Mouse (Mus musculus) midbrain, embryonic 11.5 days (tissue): ENCODE results near the gene Dazl. TPM values are rescaled to one million over a fixed set of nuclear protein-coding genes. Genes with fewer than 3 reads are reported as not detected.
A peak's percentile ranks its signal among the peaks of the same experiment; 100 is the strongest.

Experiments
- ATAC-seq: fragments of 200-750 bp; cut with Nextera tagmentation; 2 replicates; pipeline ENCODE4 v1.8.0; 2017; ENCODE audit warnings: moderate TSS enrichment, moderate library complexity; ENCODE audit not compliant: low FRiP score
- DNase-seq: peaks from one replicate; pipeline ENCODE4 v3.0.0; 2015; ENCODE audit warnings: low spot score; ENCODE audit errors: missing footprints
- H3K27ac ChIP-seq: fragments of 300-500 bp; sonication (generic); 2 replicates; pipeline ENCODE4 v1.5.1; 2014; ENCODE audit warnings: low read depth, low read length
- H3K27me3 ChIP-seq: fragments of 300-500 bp; sonication (generic); 2 replicates; pipeline ENCODE4 v1.6.1; 2014; ENCODE audit warnings: mild to moderate bottlenecking, low read length, moderate library complexity, mixed read lengths; ENCODE audit not compliant: control insufficient read depth, insufficient read depth
- H3K36me3 ChIP-seq: fragments of 300-500 bp; sonication (generic); 2 replicates; pipeline ENCODE4 v1.6.1; 2014; ENCODE audit warnings: mild to moderate bottlenecking, low read length, moderate library complexity, mixed read lengths; ENCODE audit not compliant: control insufficient read depth, insufficient read depth
- H3K4me1 ChIP-seq: fragments of 300-500 bp; sonication (generic); 2 replicates; pipeline ENCODE4 v1.6.1; 2014; ENCODE audit warnings: low read length; ENCODE audit not compliant: control insufficient read depth, insufficient read depth
- H3K4me2 ChIP-seq: fragments of 300-500 bp; sonication (generic); 2 replicates; pipeline ENCODE4 v1.6.1; 2014; ENCODE audit warnings: mild to moderate bottlenecking, moderate library complexity
- H3K4me3 ChIP-seq: fragments of 300-500 bp; sonication (generic); 2 replicates; pipeline ENCODE4 v1.5.1; 2014; ENCODE audit warnings: low read depth, low read length
- H3K9ac ChIP-seq: fragments of 300-500 bp; sonication (generic); 2 replicates; pipeline ENCODE4 v1.6.1; 2014; ENCODE audit warnings: low read length
- H3K9me3 ChIP-seq: fragments of 300-500 bp; sonication (generic); 2 replicates; pipeline ENCODE4 v1.6.1; 2016; ENCODE audit warnings: low read length; ENCODE audit not compliant: control insufficient read depth
- WGBS: fragments of 180-500 bp; shearing (Covaris S2); extraction: QIAGEN DNeasy Blood & Tissue Kit; methylation state at CpG from one replicate; pipeline ENCODE4 v1.1.7; 2014; 5-methylcytosine and 5-hydroxymethylcytosine counted together
- polyA plus RNA-seq: library from polyadenylated mRNA; unstranded; fragments of >200 nt; fragmentation: Nextera tagmentation; extraction: Ambion mirVana; gene quantifications from 2 replicates; pipeline ENCODE4 v1.2.1, GENCODE M21; 2014

Gene Dazl
- 0.23 TPM in 1 of 2 replicates, not detected in the other for polyA plus RNA-seq

DNA sequence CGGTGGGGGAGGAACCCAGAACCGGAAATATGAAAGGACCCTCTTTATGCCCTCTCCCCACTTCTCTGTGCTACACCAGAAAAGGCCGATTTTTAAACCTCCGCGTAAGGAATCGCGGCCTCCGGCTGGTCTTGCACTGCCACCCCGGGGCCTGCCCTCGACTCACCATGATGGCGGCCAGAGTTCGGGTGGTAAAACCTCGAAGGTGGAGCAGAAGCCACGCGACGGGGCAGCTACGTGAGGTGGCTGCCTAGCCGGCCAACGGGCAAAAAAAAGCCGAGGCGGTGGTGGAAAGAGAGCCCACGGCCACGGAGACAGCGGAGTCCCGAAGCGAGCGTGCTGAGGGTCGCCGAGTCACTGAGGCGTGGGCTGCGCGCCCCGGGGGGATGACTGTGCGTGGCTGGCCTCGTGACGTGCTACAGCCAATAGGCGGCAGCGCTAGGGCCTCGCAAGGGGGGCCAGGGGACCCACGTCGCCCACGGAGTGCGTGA lies at the start of gene Dazl:
Gene Dazl (minus strand): TSS at position 396 of the 491 bp plus-strand sequence.
- WGBS: 90% methylated on average over 43 of the region's 43 CpGs
- ATAC-seq (peak; percentile 14), DNase-seq (no peak)
- Histone ChIP-seq H3K27ac (no peak within 1 kb of the TSS), H3K4me2 (peak within 1 kb of the TSS; percentile 48), H3K27me3 (no peaks in the 10 kb centered on the region), H3K4me1 (no peaks in the 10 kb centered on the region), H3K9me3 (peaks cover 10% of the 10 kb centered on the region), H3K9ac (peak within 1 kb of the TSS; percentile 35), H3K36me3 (no peaks in the 10 kb centered on the region), H3K4me3 (peak within 1 kb of the TSS; percentile 32)

DNA sequence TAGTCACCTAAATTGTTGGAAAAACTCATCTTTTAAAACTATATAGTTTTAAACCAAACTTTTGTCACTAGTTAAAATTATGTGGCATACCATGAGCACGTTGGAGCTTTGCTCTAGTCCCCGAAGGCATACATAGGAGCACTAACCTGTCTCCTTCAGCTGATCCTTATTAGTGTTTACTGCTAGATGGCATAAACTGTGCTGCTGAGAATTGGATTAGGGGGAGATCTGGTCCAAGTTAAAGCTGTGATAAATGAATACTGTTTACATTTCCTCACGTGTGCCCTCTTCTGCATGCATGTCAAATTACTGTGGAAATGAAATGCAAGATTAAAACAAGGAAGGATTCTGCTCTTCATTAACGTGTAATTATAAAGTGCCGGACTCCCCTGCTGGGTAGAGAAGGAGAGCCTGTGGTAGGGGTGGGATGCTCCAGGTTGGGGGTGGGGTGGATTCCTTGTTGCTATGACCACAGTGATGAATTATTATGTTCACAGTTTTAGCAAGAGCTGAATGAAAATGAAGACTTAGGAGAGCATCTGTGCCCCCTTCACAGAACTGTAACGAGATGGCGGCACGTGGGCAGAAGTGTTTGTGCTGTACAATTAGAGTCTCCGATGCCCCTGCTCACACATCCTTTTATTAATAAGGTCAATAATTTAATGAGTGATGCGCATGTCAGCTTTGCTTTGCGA lies 48.6 kb upstream of the Dazl start:
- DNase-seq: peak; percentile 82
- H3K4me1 ChIP-seq: no peaks in the 10 kb centered on the region
- no peak overlapping the region for H3K4me2 ChIP-seq
- H3K4me3 ChIP-seq: no peak overlapping the region
- ATAC-seq: 0 out of 2 replicates have a peak, but pooled peaks have one; percentile 19
- no peaks in the 10 kb centered on the region for H3K36me3 ChIP-seq
- no peaks in the 10 kb centered on the region for H3K27me3 ChIP-seq
- H3K9me3 ChIP-seq: no peaks in the 10 kb centered on the region
- H3K9ac ChIP-seq: no peak overlapping the region
- no peak overlapping the region for H3K27ac ChIP-seq
- WGBS: 86% methylated on average over 11 of the region's 11 CpGs

DNA sequence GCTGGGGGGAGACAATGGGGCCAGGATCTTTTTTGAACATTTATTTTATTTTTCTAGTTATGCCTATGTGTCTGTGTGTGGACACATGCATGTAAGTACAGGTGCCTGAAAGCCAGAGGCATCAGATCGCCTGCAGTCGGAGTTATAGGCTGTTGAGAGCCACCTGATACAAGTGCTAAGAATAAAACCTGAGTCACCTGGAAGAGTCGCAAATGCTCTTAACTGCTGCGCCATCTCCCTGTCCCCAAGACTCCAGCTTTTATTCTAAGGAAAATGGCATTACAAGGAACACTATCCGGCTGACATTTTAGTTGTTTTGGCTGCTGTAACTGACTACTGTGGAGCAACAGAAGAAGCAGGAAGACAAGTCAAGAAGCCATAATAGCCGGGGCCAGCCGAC lies 45.5 kb upstream of the Dazl start:
- H3K4me1 ChIP-seq: no peaks in the 10 kb centered on the region
- ATAC-seq: no peak
- no peaks in the 10 kb centered on the region for H3K27me3 ChIP-seq
- no peak overlapping the region for H3K9ac ChIP-seq
- no peaks in the 10 kb centered on the region for H3K9me3 ChIP-seq
- no peak overlapping the region for H3K27ac ChIP-seq
- no peak overlapping the region for H3K4me2 ChIP-seq
- no peaks in the 10 kb centered on the region for H3K36me3 ChIP-seq
- 91% methylated on average over 7 of the region's 7 CpGs for WGBS
- no peak overlapping the region for H3K4me3 ChIP-seq
- no peak for DNase-seq

DNA sequence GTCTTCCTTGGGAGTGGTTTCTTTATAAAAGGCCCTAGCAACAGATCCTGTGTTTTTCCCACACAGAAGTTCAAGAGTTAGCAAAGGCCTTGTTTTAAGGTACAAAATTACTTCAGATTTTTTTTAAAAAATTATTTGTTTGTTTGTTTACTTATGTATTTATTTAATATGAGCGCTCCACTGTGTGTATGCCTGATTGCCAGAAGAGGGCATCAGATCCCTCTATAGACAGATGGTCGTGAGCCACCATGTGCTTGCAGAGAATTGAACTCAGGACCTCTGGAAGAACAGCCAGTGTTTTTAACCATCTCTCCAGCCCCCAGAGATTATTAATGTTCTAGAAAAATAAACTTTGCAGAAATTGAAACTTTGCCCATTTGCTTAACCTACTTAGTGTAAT lies 42.3 kb upstream of the Dazl start:
- DNase-seq: peak; percentile 45
- H3K9me3 ChIP-seq: no peaks in the 10 kb centered on the region
- WGBS: 75% methylated on average over 2 of the region's 2 CpGs

DNA sequence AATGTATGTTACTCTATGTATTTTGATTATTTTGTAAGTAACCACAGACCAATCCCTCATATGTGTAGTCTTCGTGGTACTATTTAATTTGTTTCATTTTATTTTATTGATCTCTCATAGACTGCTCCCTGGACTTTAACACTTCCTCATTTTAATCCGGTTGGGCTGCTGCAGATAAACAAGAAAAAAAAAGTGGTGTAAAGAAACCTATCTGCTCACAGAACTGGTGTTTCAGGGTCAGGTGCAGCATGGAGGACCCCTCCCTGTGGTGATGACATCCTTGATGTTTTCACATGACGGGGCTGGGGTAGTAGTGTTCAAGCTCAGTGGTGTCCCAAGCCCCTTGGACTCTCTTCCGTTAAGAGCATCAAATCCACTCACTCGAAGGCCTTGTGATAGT lies 41.3 kb upstream of the Dazl start:
- H3K36me3 ChIP-seq: no peaks in the 10 kb centered on the region
- H3K4me1 ChIP-seq: no peaks in the 10 kb centered on the region
- no peak overlapping the region for H3K4me2 ChIP-seq
- DNase-seq (peak; percentile 21), ATAC-seq (no peak)
- H3K27ac ChIP-seq: no peak overlapping the region
- H3K9me3 ChIP-seq: no peaks in the 10 kb centered on the region
- H3K27me3 ChIP-seq: no peaks in the 10 kb centered on the region
- 87% methylated on average over 5 of the region's 5 CpGs for WGBS
- no peak overlapping the region for H3K4me3 ChIP-seq
- H3K9ac ChIP-seq: no peak overlapping the region

More for the DNA sequence above, 42.3 kb upstream of the Dazl start:
- Histone ChIP-seq H3K9ac (no peak overlapping the region), H3K4me1 (no peaks in the 10 kb centered on the region), H3K27me3 (no peaks in the 10 kb centered on the region), H3K27ac (no peak overlapping the region), H3K36me3 (no peaks in the 10 kb centered on the region), H3K4me3 (no peak overlapping the region), H3K4me2 (no peak overlapping the region)
- ATAC-seq: no peak

DNA sequence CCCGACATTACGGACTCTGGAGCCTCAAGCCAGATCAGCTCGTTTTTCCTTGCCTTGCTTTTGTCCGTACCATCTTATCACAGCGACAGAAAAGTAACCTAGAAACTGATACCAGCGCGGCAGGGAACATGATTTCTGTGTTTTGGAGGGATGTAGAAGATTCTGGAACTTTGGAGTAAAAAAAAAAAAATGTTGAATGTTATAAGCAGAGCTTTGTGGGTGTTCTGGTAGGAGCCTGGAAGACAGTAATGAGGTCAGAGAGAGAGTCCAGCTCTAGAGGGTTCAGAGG lies 38.5 kb upstream of the Dazl start:
- WGBS: 91% methylated on average over 7 of the region's 7 CpGs
- Histone ChIP-seq H3K9ac (no peak overlapping the region), H3K27me3 (no peaks in the 10 kb centered on the region), H3K36me3 (no peaks in the 10 kb centered on the region), H3K4me2 (no peak overlapping the region), H3K9me3 (no peaks in the 10 kb centered on the region), H3K4me3 (no peak overlapping the region), H3K27ac (no peak overlapping the region), H3K4me1 (no peaks in the 10 kb centered on the region)
- DNase-seq (no peak), ATAC-seq (no peak)

DNA sequence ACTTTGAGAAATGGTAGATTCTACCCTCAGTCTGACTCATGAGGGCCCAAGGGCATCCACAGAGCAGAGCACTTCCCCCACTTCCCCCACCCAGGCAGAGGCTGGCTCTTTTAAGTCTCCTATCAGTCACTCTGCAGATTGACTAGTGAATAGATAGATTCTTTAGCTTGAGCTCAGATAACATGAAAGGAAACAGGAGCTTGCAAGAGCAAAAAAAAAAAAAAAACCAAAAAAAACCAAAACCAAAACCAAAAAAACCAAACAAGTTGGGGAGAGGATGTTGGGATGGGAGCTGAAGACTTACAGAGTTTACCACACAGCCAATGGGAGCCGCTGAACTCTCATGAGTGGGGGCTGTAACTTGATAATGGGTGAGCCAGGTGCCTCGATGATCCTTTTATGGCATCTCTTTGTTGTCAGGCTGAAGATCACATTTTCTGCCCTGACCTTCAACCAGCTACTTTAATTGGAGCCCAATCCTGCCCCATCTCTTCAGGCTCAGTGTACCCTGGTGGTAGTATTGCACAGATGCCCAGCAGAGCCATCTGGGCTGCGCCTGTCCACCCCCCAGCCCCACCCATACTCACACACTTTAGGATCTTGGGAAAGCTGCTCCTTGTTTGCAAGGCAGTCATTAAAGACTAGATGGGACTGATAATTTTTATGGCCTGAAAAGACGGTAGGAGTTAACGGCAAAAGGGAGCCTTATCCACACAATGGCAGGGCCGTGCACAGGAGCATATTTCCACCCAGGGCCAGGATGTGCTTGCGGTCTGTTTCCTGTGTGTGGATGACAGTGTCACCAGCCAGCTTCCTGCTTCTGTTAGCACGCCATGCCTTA lies 38.0 kb upstream of the Dazl start:
- Histone ChIP-seq H3K27me3 (no peaks in the 10 kb centered on the region), H3K9ac (no peak overlapping the region), H3K36me3 (no peaks in the 10 kb centered on the region), H3K4me1 (no peaks in the 10 kb centered on the region), H3K4me2 (no peak overlapping the region), H3K4me3 (no peak overlapping the region), H3K27ac (no peak overlapping the region), H3K9me3 (no peaks in the 10 kb centered on the region)
- ATAC-seq: no peak
- DNase-seq: peak; percentile 77
- WGBS: 88% methylated on average over 8 of the region's 8 CpGs

DNA sequence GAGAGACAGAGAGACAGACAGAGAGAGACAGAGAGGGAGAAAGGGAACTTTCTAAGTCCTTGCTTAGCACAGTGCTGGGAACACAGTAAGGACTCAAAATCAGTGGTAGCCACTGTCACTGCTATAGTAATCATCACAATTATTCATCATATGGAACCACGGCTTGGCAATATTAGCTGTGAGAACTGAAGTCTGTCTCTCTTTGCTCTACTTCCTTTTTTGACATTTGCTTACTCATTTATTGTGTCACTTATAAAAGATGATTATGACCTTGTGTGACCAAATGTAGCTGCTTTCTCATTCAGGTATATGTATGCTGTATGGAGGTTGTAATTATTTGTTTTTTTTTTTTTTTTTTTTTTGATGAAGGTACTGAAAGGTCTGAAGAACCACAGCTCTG lies 36.8 kb upstream of the Dazl start:
- Histone ChIP-seq H3K9me3 (no peaks in the 10 kb centered on the region), H3K27ac (no peak overlapping the region), H3K4me2 (no peak overlapping the region), H3K4me1 (no peaks in the 10 kb centered on the region), H3K4me3 (no peak overlapping the region), H3K36me3 (no peaks in the 10 kb centered on the region), H3K9ac (no peak overlapping the region), H3K27me3 (no peaks in the 10 kb centered on the region)
- no peak for DNase-seq
- ATAC-seq: no peak
- WGBS: 95% methylated on average over 1 of the region's 1 CpGs

DNA sequence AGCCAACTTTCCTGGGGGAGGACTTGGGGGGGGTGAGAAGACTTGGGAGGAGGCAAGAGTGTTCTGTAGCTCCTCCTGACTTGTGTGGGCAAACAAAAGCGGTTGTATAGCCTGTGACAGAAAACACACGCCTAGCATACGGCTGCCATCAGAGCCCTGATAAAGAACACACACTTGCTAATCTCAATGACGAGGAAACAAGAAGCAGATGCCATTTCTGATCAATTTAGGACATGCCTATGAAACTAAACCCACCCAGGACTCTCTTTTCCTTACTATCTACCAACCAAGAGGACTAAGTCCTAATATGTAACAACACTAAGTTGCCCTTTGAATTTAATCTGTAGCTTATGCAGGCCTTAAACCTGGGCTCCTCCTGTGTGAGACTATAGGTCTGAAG lies 31.2 kb upstream of the Dazl start:
- H3K27ac ChIP-seq: no peak overlapping the region
- WGBS: 80% methylated on average over 4 of the region's 4 CpGs
- H3K36me3 ChIP-seq: no peaks in the 10 kb centered on the region
- no peak for ATAC-seq
- no peak overlapping the region for H3K4me3 ChIP-seq
- H3K9me3 ChIP-seq: no peaks in the 10 kb centered on the region
- H3K27me3 ChIP-seq: no peaks in the 10 kb centered on the region
- no peak overlapping the region for H3K4me2 ChIP-seq
- peak; percentile 72 for DNase-seq
- no peaks in the 10 kb centered on the region for H3K4me1 ChIP-seq
- no peak overlapping the region for H3K9ac ChIP-seq
